In genomic region chr11:86624237-86624941, GRCm38 (mm10) we compare ENCODE assay signal across 9 mouse cellular contexts. TPM values are rescaled to one million over a fixed set of nuclear protein-coding genes. Genes with fewer than 3 reads are reported as not detected.
DNase-seq lines count a peak whose midpoint lies in the region; ATAC-seq and TF ChIP-seq lines count a peak whose summit lies in the region.
"Had no signal": no experiment of that assay in that cellular context is flagged by ENCODE, and none has a peak within 500 bp of the region (broad histone marks: within the 10 kb centered on the region; RNA-seq: fewer than 3 reads in every experiment).

No protein-coding gene starts in this region.

- H3K4me3 ChIP-seq in myocyte = no peak overlapping the region

- H3K79me2 ChIP-seq in myocyte (ENCODE audit: control insufficient read depth, insufficient read depth) = peaks cover 62% of the 10 kb centered on the region

- H3K36me3 ChIP-seq in myocyte (ENCODE audit: control insufficient read depth, insufficient read depth) = no peaks in the 10 kb centered on the region

- ATAC-seq in inflammation-experienced regulatory T-cells, adult 6 months = peak; percentile 83
- ATAC-seq: hindbrain, postnatal 0 days had no signal

- DNase-seq in layer of hippocampus, adult 9-11 months = peak; percentile 26
- DNase-seq in layer of hippocampus, postnatal 14 days (ENCODE audit: low spot score in 2 of 2) = no peak
- peak; percentile 81 for DNase-seq in NIH3T3 (ENCODE audit: low read depth)
- DNase-seq in cerebellum, adult 9-11 months = no peak
- DNase-seq in frontal cortex, postnatal 25 days (ENCODE audit: low spot score in 2 of 2) = no peak
- no peak for DNase-seq in kidney, postnatal 25 days

- no peak overlapping the region for H3ac ChIP-seq in myocyte (ENCODE audit: control insufficient read depth, insufficient read length)

- no peak for TF ChIP-seq POLR2A in myocyte (IDR thresholded peaks at IDR 0.05; ENCODE audit: insufficient read length, low read depth)

- H3K27me3 ChIP-seq in myocyte (ENCODE audit: control insufficient read depth, insufficient read depth, insufficient read length) = no peaks in the 10 kb centered on the region

- peak overlapping the region; percentile 82 for H3K4me2 ChIP-seq in myocyte (ENCODE audit: low read depth)

TF ChIP-seq in myocyte, 11 proteins besides CTCF, POLR2A, EP300 and RAD21:
- TF ChIP-seq USF1 (IDR thresholded peaks at IDR 0.05; ENCODE audit: low read depth) (peak; percentile 98), CEBPB (IDR thresholded peaks at IDR 0.05; ENCODE audit: insufficient read depth, poor library complexity, severe bottlenecking) (peak; percentile 58), REST (IDR thresholded peaks at IDR 0.05; ENCODE audit: insufficient read depth, insufficient read length) (no peak)

RNA-seq across cellular contexts. Expression of gene Vmp1, which starts 59.2 kb away (rescaled TPM):
- 100 to 1,000 TPM; 129 to 130 TPM for total RNA-seq in layer of hippocampus, postnatal 14 days (2021)
- 100 to 1,000 TPM; 484 to 529 (median 503) TPM for polyA plus RNA-seq in inflammation-experienced regulatory T-cells, adult 6 months (2017; shearing (Covaris generic))
- polyA plus RNA-seq in myocyte (2012; fragmentation: generic; extraction: Trizol) = 169 TPM

RNA-seq across cellular contexts. Expression of gene Ptrh2, which starts 59.4 kb away (rescaled TPM):
- total RNA-seq in layer of hippocampus, postnatal 14 days (2021) = 10 to 100 TPM in 1 of 2 experiments, 1 to 10 TPM in 1; 9.9 to 10.2 TPM
- polyA plus RNA-seq in inflammation-experienced regulatory T-cells, adult 6 months (2017; shearing (Covaris generic)) = 10 to 100 TPM in 1 of 3 experiments, 1 to 10 TPM in 2; 9.4 to 10.7 (median 10.0) TPM
- 22.6 TPM for polyA plus RNA-seq in myocyte (2012; fragmentation: generic; extraction: Trizol)

Comparison
In these comparisons a context has a peak if more than half of its experiments do, and no peak if none do; other contexts are left out.
1. DNase-seq: peak in layer of hippocampus, adult 9-11 months (single experiment) and NIH3T3 (single experiment); none in layer of hippocampus, postnatal 14 days (0 of 2), cerebellum, adult 9-11 months (single experiment), frontal cortex, postnatal 25 days (0 of 2) and kidney, postnatal 25 days (0 of 2).